Mouse (Mus musculus): Measurements from ENCODE around the gene Gm13057. TPM values are rescaled to one million over a fixed set of nuclear protein-coding genes. Genes with fewer than 3 reads are reported as not detected.

Gene Gm13057
- polyA plus RNA-seq (2012; rRNA removed) = not detected in 2 replicates

GRCm38 (mm10) chr4:143551400-143551799, at the start of gene Gm13057, which contains the start of gene BC080695:
TSS of gene Gm13057 (plus strand) at chr4:143551709.
TSS of gene BC080695 (plus strand) at chr4:143551700.

GRCm38 (mm10) chr4:143511043-143511442, 40.5 kb upstream of the Gm13057 start, which contains the start of gene Gm13043:
TSS of gene Gm13043 (plus strand) at chr4:143511343.

DNA sequence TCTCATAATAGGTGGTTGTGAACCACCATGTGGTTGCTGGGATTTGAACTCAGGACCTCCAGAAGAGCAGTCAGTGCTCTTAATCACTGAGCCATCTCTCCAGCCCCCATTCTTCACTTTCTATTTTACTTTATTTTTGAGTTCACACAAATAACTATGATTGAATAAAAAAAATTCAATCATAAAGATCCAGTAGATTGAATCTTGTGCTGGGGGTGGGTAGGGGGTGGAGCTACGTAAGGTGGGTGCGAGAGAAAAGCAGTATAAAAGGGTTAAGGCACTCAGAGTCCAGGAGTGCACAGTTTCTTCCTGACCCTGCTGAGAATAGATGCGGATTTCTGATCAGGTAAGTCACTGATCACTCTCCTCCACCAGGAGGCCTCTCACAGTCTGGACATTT, 15.9 kb upstream of the Gm13057 start, which contains the start of gene Gm13040:
Gene Gm13040 (plus strand): TSS at position 301 of the 400 bp plus-strand sequence.

Other genes starting within 250 kb of the Gm13057 start
- not detected in 2 replicates for gene Lrrc38, start 202.0 kb upstream of the Gm13057 start, polyA plus RNA-seq (2012; rRNA removed)
- gene Pramel1, start 157.3 kb upstream of the Gm13057 start, polyA plus RNA-seq (2012; rRNA removed) = not detected in 2 replicates
- 1.6 and 2.3 TPM in 2 replicates for gene Pramef8, start 139.3 kb upstream of the Gm13057 start, polyA plus RNA-seq (2012; rRNA removed)
- not detected in 2 replicates for gene Oog4, start 101.4 kb upstream of the Gm13057 start, polyA plus RNA-seq (2012; rRNA removed)
- gene Gm13043, start 40.4 kb upstream of the Gm13057 start, polyA plus RNA-seq (2012; rRNA removed) = not detected in 2 replicates
- gene Gm13040, start 15.8 kb upstream of the Gm13057 start, polyA plus RNA-seq (2012; rRNA removed) = not detected in 2 replicates
- gene BC080695, start within 50 bp of the Gm13057 start, polyA plus RNA-seq (2012; rRNA removed) = not detected in 2 replicates
- gene Gm13083, start 63.3 kb downstream of the Gm13057 start, polyA plus RNA-seq (2012; rRNA removed) = not detected in 2 replicates
- gene Gm13088, start 105.5 kb downstream of the Gm13057 start, polyA plus RNA-seq (2012; rRNA removed) = not detected in 2 replicates
- gene Gm13089, start 151.0 kb downstream of the Gm13057 start, polyA plus RNA-seq (2012; rRNA removed) = not detected in 2 replicates
- gene Gm13078, start 167.7 kb downstream of the Gm13057 start, polyA plus RNA-seq (2012; rRNA removed) = not detected in 2 replicates
- not detected in 2 replicates for gene Gm13023, start 237.6 kb downstream of the Gm13057 start, polyA plus RNA-seq (2012; rRNA removed)